Mouse (Mus musculus): ENCODE results near the gene Elavl1. TPM values are rescaled to one million over a fixed set of nuclear protein-coding genes. Genes with fewer than 3 reads are reported as not detected.

Elavl1 gene
- polyA plus RNA-seq, 1 experiment: 19.3 TPM

- Histone ChIP-seq H3K4me3 (ENCODE audit: extremely low read depth, insufficient read depth, insufficient read length) (peak overlapping the region; percentile 33; the same call in 1 of the 2 replicates), H3K36me3 (ENCODE audit: control insufficient read depth, insufficient read depth, low read length) (no peaks in the 10 kb centered on the region), H3K4me1 (ENCODE audit: control insufficient read depth, insufficient read depth, insufficient read length) (0 out of 2 replicates have a peak, but pooled peaks cover 3% of the 10 kb centered on the region), H3K27me3 (ENCODE audit: control insufficient read depth, insufficient read depth, low read length) (no peaks in the 10 kb centered on the region), H3K27ac (ENCODE audit: insufficient read depth, low read length) (no peak overlapping the region)
- TF ChIP-seq POLR2A (IDR thresholded peaks at IDR 0.05; ENCODE audit: low read depth, low read length) (no peak), CTCF (IDR thresholded peaks at IDR 0.05; ENCODE audit: extremely low read depth, insufficient read depth, insufficient read length, insufficient replicate concordance) (no peak)
- 12% methylated on average over 12 of the region's 12 CpGs for WGBS
- DNase-seq (ENCODE audit: low read depth in 1 of 2, low spot score in 2 of 2): no peak
These were observed 23.1 kb upstream of the Elavl1 start for GRCm38 (mm10) chr8:4348275-4348674.

- peak overlapping the region; percentile 33; the same call in 1 of the 2 replicates for H3K4me3 ChIP-seq (ENCODE audit: extremely low read depth, insufficient read depth, insufficient read length)
- no peak for DNase-seq (ENCODE audit: low read depth in 1 of 2, low spot score in 2 of 2)
- no peaks in the 10 kb centered on the region for H3K36me3 ChIP-seq (ENCODE audit: control insufficient read depth, insufficient read depth, low read length)
- H3K27me3 ChIP-seq (ENCODE audit: control insufficient read depth, insufficient read depth, low read length): no peaks in the 10 kb centered on the region
- H3K27ac ChIP-seq (ENCODE audit: insufficient read depth, low read length): no peak overlapping the region
- 0 out of 2 replicates have a peak, but pooled peaks cover 3% of the 10 kb centered on the region for H3K4me1 ChIP-seq (ENCODE audit: control insufficient read depth, insufficient read depth, insufficient read length)
- TF ChIP-seq CTCF (IDR thresholded peaks at IDR 0.05; ENCODE audit: extremely low read depth, insufficient read depth, insufficient read length, insufficient replicate concordance): no peak
- 46% methylated on average over 7 of the region's 7 CpGs for WGBS
These were observed 22.4 kb upstream of the Elavl1 start for GRCm38 (mm10) chr8:4347661-4348060.

GRCm38 (mm10) chr8:4340207-4340606 is 15.0 kb upstream of the Elavl1 start:
- H3K4me3 ChIP-seq (ENCODE audit: extremely low read depth, insufficient read depth, insufficient read length): no peak overlapping the region
- H3K36me3 ChIP-seq (ENCODE audit: control insufficient read depth, insufficient read depth, low read length): peaks cover 5% of the 10 kb centered on the region
- 94% methylated on average over 3 of the region's 3 CpGs for WGBS
- no peaks in the 10 kb centered on the region for H3K4me1 ChIP-seq (ENCODE audit: control insufficient read depth, insufficient read depth, insufficient read length)
- TF ChIP-seq CTCF (IDR thresholded peaks at IDR 0.05; ENCODE audit: extremely low read depth, insufficient read depth, insufficient read length, insufficient replicate concordance) (no peak), POLR2A (IDR thresholded peaks at IDR 0.05; ENCODE audit: low read depth, low read length) (no peak)
- no peak overlapping the region for H3K27ac ChIP-seq (ENCODE audit: insufficient read depth, low read length)
- no peaks in the 10 kb centered on the region for H3K27me3 ChIP-seq (ENCODE audit: control insufficient read depth, insufficient read depth, low read length)
- no peak for DNase-seq (ENCODE audit: low read depth in 1 of 2, low spot score in 2 of 2)

GRCm38 (mm10) chr8:4335678-4336077 is 10.5 kb upstream of the Elavl1 start:
- peaks cover 11% of the 10 kb centered on the region for H3K36me3 ChIP-seq (ENCODE audit: control insufficient read depth, insufficient read depth, low read length)
- no peak overlapping the region for H3K4me3 ChIP-seq (ENCODE audit: extremely low read depth, insufficient read depth, insufficient read length)
- WGBS: 75% methylated on average over 2 of the region's 2 CpGs
- H3K27ac ChIP-seq (ENCODE audit: insufficient read depth, low read length): no peak overlapping the region
- TF ChIP-seq POLR2A (IDR thresholded peaks at IDR 0.05; ENCODE audit: low read depth, low read length): no peak
- TF ChIP-seq CTCF (IDR thresholded peaks at IDR 0.05; ENCODE audit: extremely low read depth, insufficient read depth, insufficient read length, insufficient replicate concordance): no peak
- DNase-seq (ENCODE audit: low read depth in 1 of 2, low spot score in 2 of 2): no peak
- H3K27me3 ChIP-seq (ENCODE audit: control insufficient read depth, insufficient read depth, low read length): no peaks in the 10 kb centered on the region
- H3K4me1 ChIP-seq (ENCODE audit: control insufficient read depth, insufficient read depth, insufficient read length): no peaks in the 10 kb centered on the region

- no peak overlapping the region for H3K27ac ChIP-seq (ENCODE audit: insufficient read depth, low read length)
- 98% methylated on average over 1 of the region's 1 CpGs for WGBS
- H3K4me3 ChIP-seq (ENCODE audit: extremely low read depth, insufficient read depth, insufficient read length): no peak overlapping the region
- no peaks in the 10 kb centered on the region for H3K27me3 ChIP-seq (ENCODE audit: control insufficient read depth, insufficient read depth, low read length)
- no peak for DNase-seq (ENCODE audit: low read depth in 1 of 2, low spot score in 2 of 2)
- H3K4me1 ChIP-seq (ENCODE audit: control insufficient read depth, insufficient read depth, insufficient read length): no peaks in the 10 kb centered on the region
- TF ChIP-seq CTCF (IDR thresholded peaks at IDR 0.05; ENCODE audit: extremely low read depth, insufficient read depth, insufficient read length, insufficient replicate concordance) (no peak), POLR2A (IDR thresholded peaks at IDR 0.05; ENCODE audit: low read depth, low read length) (no peak)
- peaks cover 11% of the 10 kb centered on the region for H3K36me3 ChIP-seq (ENCODE audit: control insufficient read depth, insufficient read depth, low read length)
These were observed 8.8 kb upstream of the Elavl1 start for GRCm38 (mm10) chr8:4333966-4334365.

- H3K27me3 ChIP-seq (ENCODE audit: control insufficient read depth, insufficient read depth, low read length): no peaks in the 10 kb centered on the region
- H3K27ac ChIP-seq (ENCODE audit: insufficient read depth, low read length): no peak overlapping the region
- no peak overlapping the region for H3K4me3 ChIP-seq (ENCODE audit: extremely low read depth, insufficient read depth, insufficient read length)
- TF ChIP-seq POLR2A (IDR thresholded peaks at IDR 0.05; ENCODE audit: low read depth, low read length) (no peak), CTCF (IDR thresholded peaks at IDR 0.05; ENCODE audit: extremely low read depth, insufficient read depth, insufficient read length, insufficient replicate concordance) (no peak)
- H3K36me3 ChIP-seq (ENCODE audit: control insufficient read depth, insufficient read depth, low read length): peaks cover 8% of the 10 kb centered on the region; the same call in 1 of the 2 replicates
- DNase-seq (ENCODE audit: low read depth in 1 of 2, low spot score in 2 of 2): no peak
- 93% methylated on average over 5 of the region's 5 CpGs for WGBS
- peaks cover 3% of the 10 kb centered on the region; the same call in 1 of the 2 replicates for H3K4me1 ChIP-seq (ENCODE audit: control insufficient read depth, insufficient read depth, insufficient read length)
These were observed 3.8 kb upstream of the Elavl1 start for GRCm38 (mm10) chr8:4329000-4329399.

- H3K4me3 ChIP-seq (ENCODE audit: extremely low read depth, insufficient read depth, insufficient read length): peak overlapping the region; percentile 80; the same call in 1 of the 2 replicates
- peak overlapping the region; percentile 80; the same call in 1 of the 2 replicates for H3K27ac ChIP-seq (ENCODE audit: insufficient read depth, low read length)
- H3K27me3 ChIP-seq (ENCODE audit: control insufficient read depth, insufficient read depth, low read length): no peaks in the 10 kb centered on the region
- peaks cover 9% of the 10 kb centered on the region for H3K4me1 ChIP-seq (ENCODE audit: control insufficient read depth, insufficient read depth, insufficient read length)
- H3K36me3 ChIP-seq (ENCODE audit: control insufficient read depth, insufficient read depth, low read length): peaks cover 2% of the 10 kb centered on the region; the same call in 1 of the 2 replicates
- WGBS: 17% methylated on average over 7 of the region's 7 CpGs
- no peak for DNase-seq (ENCODE audit: low read depth in 1 of 2, low spot score in 2 of 2)
- no peak for TF ChIP-seq CTCF (IDR thresholded peaks at IDR 0.05; ENCODE audit: extremely low read depth, insufficient read depth, insufficient read length, insufficient replicate concordance)
- TF ChIP-seq POLR2A (IDR thresholded peaks at IDR 0.05; ENCODE audit: low read depth, low read length): no peak
These were observed 481 bp upstream of the Elavl1 start for GRCm38 (mm10) chr8:4325751-4326036.

Measured in spleen, adult 2 months (tissue).